Mouse (Mus musculus) myocyte (in vitro differentiated cells): ENCODE results near the gene Atp6v1g2. TPM values are rescaled to one million over a fixed set of nuclear protein-coding genes. Genes with fewer than 3 reads are reported as not detected.

Experiments
- H3K27me3 ChIP-seq: one replicate; pipeline ENCODE4 v1.6.1; 2011; ENCODE audit not compliant: control insufficient read depth, insufficient read depth, insufficient read length
- H3K36me3 ChIP-seq: one replicate; pipeline ENCODE4 v1.6.1; 2011; ENCODE audit not compliant: control insufficient read depth, insufficient read depth
- H3K4me2 ChIP-seq: one replicate; pipeline ENCODE4 v1.6.1; 2011; ENCODE audit warnings: low read depth, control low read depth
- H3K4me3 ChIP-seq: one replicate; pipeline ENCODE4 v1.5.1; 2011; ENCODE audit warnings: mild to moderate bottlenecking, control low read depth, moderate library complexity
- H3K79me2 ChIP-seq: one replicate; pipeline ENCODE4 v1.6.1; 2011; ENCODE audit not compliant: control insufficient read depth, insufficient read depth
- H3ac ChIP-seq: one replicate; pipeline ENCODE4 v1.6.1; 2011; ENCODE audit not compliant: control insufficient read depth, insufficient read length
- CEBPB ChIP-seq: IDR thresholded peaks from 2 replicates; pipeline ENCODE4 v1.6.1; 2011; ENCODE audit warnings: mild to moderate bottlenecking, moderate library complexity; ENCODE audit not compliant: poor library complexity, insufficient read depth, severe bottlenecking
- E2F4 ChIP-seq: IDR thresholded peaks from one replicate; pipeline ENCODE4 v1.6.1; 2011; ENCODE audit warnings: mild to moderate bottlenecking, control low read depth, moderate library complexity; ENCODE audit not compliant: insufficient read depth
- MAX ChIP-seq: IDR thresholded peaks from one replicate; pipeline ENCODE4 v1.6.1; 2011; ENCODE audit warnings: low read depth, mild to moderate bottlenecking, control low read depth
- MYOD1 ChIP-seq, 3 experiments: IDR thresholded peaks; one replicate each; pipeline ENCODE4 v1.6.1; 2011; ENCODE audit warnings: control low read depth in 2 of 3, low read depth in 2 of 3, mild to moderate bottlenecking in 2 of 3, moderate library complexity in 1 of 3; ENCODE audit not compliant: insufficient read length in 2 of 3, control insufficient read depth in 1 of 3
- MYOG ChIP-seq, 3 experiments: IDR thresholded peaks; one replicate each; pipeline ENCODE4 v1.6.1; 2011; ENCODE audit warnings: control low read depth in 2 of 3, low read depth in 2 of 3, mild to moderate bottlenecking in 2 of 3; ENCODE audit not compliant: insufficient read length in 2 of 3, control insufficient read depth in 1 of 3, insufficient read depth in 1 of 3
- POLR2A ChIP-seq: IDR thresholded peaks from one replicate; pipeline ENCODE4 v1.6.1; 2011; ENCODE audit warnings: low read depth, mild to moderate bottlenecking, control low read depth, moderate library complexity; ENCODE audit not compliant: insufficient read length
- POLR2AphosphoS2 ChIP-seq: IDR thresholded peaks from one replicate; pipeline ENCODE4 v1.6.1; 2011; ENCODE audit warnings: low read depth, control low read depth; ENCODE audit not compliant: insufficient read length
- REST ChIP-seq: IDR thresholded peaks from one replicate; pipeline ENCODE4 v1.6.1; 2011; ENCODE audit warnings: mild to moderate bottlenecking, control low read depth, moderate library complexity; ENCODE audit not compliant: insufficient read depth, insufficient read length
- SRF ChIP-seq: IDR thresholded peaks from one replicate; pipeline ENCODE4 v1.6.1; 2011; ENCODE audit warnings: low read depth; ENCODE audit not compliant: control insufficient read depth, insufficient read length
- TCF12 ChIP-seq: IDR thresholded peaks from one replicate; pipeline ENCODE4 v1.6.1; 2011; ENCODE audit warnings: mild to moderate bottlenecking, control low read depth; ENCODE audit not compliant: poor library complexity, insufficient read depth, severe bottlenecking
- TCF3 ChIP-seq: IDR thresholded peaks from one replicate; pipeline ENCODE4 v1.6.1; 2011; ENCODE audit warnings: low read depth, control low read depth; ENCODE audit not compliant: insufficient read length
- USF1 ChIP-seq: IDR thresholded peaks from one replicate; pipeline ENCODE4 v1.6.1; 2011; ENCODE audit warnings: low read depth, mild to moderate bottlenecking, control low read depth, moderate library complexity
- polyA plus RNA-seq: library from polyadenylated mRNA; unstranded; fragments of >200 nt; fragmentation: generic; extraction: Trizol; gene quantifications from one replicate; pipeline ENCODE4 v1.2.1, GENCODE M21; 2012; ENCODE audit warnings: missing spikeins

The Atp6v1g2 gene
- polyA plus RNA-seq, 1 experiment: 2.0 TPM

DNA sequence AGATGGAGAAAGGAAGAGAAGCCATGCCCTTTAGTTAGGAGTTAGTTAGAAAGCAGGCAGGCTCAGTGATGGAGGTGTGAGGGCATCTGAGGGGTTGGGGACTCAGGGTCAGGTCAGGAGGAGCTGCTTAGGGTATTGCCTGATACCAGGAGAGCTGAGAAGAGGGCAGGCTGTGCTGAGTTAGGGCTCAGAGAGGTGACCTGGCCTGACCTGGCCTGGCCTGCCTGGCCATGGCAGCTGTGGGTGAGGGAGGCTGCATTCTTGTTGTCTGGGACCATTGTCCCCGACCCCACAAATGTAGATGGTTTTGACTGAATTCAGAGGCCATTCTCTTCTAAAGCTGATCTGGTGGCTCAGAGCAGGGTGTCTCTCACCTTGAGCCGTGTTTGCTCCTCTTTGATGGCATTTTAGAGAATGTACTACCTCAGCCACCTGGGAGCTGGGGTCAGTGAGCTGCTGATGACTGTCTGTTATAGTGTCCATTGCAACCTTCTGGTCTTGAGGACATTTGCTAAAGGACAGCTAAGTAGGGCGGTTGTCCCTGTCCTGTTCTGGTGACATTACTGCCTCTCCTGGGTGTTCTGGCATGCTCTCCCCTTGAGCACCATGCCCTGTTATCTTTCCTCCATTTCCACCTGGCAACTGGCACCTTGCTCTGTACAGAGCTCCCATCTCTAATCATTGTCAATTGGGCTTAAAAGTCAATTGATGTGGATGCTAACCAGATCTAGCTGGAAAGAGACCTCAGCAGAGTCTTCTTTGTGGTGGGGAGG lies 17.1 kb downstream of the Atp6v1g2 start:
- Histone ChIP-seq H3K79me2 (peaks cover 22% of the 10 kb centered on the region), H3K4me3 (no peak overlapping the region), H3ac (no peak overlapping the region), H3K27me3 (no peaks in the 10 kb centered on the region), H3K4me2 (no peak overlapping the region), H3K36me3 (peaks cover 39% of the 10 kb centered on the region)
- TF ChIP-seq POLR2AphosphoS2 (peak; percentile 78), TCF12 (no peak), POLR2A (peak; percentile 60)

- Histone ChIP-seq H3K79me2 (peaks cover 15% of the 10 kb centered on the region), H3K4me3 (no peak overlapping the region), H3K27me3 (no peaks in the 10 kb centered on the region), H3K4me2 (no peak overlapping the region), H3K36me3 (peaks cover 33% of the 10 kb centered on the region), H3ac (no peak overlapping the region)
- TF ChIP-seq MYOG (IDR thresholded peaks at IDR 0.05; ENCODE audit: control insufficient read depth in 1 of 3, insufficient read depth in 1 of 3, insufficient read length in 2 of 3, low read depth in 2 of 3): no peak
- no peak for TF ChIP-seq E2F4
- TF ChIP-seq TCF12: no peak
- TF ChIP-seq POLR2AphosphoS2: no peak
- no peak for TF ChIP-seq REST
- no peak for TF ChIP-seq CEBPB
- no peak for TF ChIP-seq MAX
- no peak for TF ChIP-seq SRF
- TF ChIP-seq POLR2A: no peak
These were observed 17.8 kb downstream of the Atp6v1g2 start for GRCm38 (mm10) chr17:35251162-35251719.

GRCm38 (mm10) chr17:35251981-35252380 lies 18.5 kb downstream of the Atp6v1g2 start:
- H3K4me2 ChIP-seq: no peak overlapping the region
- H3K27me3 ChIP-seq: no peaks in the 10 kb centered on the region
- TF ChIP-seq MYOD1 (IDR thresholded peaks at IDR 0.05; ENCODE audit: control insufficient read depth in 1 of 3, insufficient read length in 2 of 3, low read depth in 2 of 3) (no peak), SRF (no peak), E2F4 (no peak), USF1 (no peak)
- peaks cover 7% of the 10 kb centered on the region for H3K79me2 ChIP-seq
- H3K36me3 ChIP-seq: peaks cover 26% of the 10 kb centered on the region
- no peak overlapping the region for H3K4me3 ChIP-seq
- H3ac ChIP-seq: no peak overlapping the region

DNA sequence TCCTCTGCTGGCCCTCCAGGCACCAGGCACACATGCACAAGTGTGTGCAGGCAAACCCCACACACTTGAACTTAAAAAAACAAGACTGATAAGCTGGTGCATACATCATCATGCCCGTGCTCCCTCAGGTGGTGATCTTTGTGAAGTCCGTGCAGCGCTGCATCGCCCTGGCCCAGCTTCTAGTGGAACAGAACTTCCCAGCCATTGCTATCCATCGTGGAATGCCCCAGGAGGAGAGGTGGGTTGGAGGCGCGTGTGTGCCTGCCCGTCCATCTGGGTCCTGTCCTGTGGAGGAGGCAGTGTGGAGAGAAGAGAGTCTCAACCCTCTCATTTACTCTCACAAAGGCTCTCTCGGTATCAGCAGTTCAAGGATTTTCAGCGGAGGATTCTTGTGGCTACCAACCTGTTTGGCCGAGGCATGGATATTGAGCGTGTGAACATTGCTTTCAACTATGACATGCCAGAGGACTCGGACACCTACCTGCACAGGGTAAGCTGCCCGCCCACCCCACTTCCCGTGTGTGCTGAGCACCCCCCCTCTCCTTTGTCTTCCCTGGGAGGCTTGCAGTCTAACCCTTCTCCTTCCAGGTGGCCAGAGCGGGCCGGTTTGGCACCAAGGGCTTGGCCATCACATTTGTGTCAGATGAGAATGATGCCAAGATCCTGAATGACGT lies 19.3 kb downstream of the Atp6v1g2 start:
- H3K4me2 ChIP-seq: no peak overlapping the region
- no peak for TF ChIP-seq REST
- peak; percentile 17 for TF ChIP-seq POLR2A
- TF ChIP-seq TCF12: no peak
- TF ChIP-seq SRF: no peak
- peak; percentile 72 for TF ChIP-seq POLR2AphosphoS2
- peaks cover 18% of the 10 kb centered on the region for H3K36me3 ChIP-seq
- H3K27me3 ChIP-seq: no peaks in the 10 kb centered on the region
- peaks cover 2% of the 10 kb centered on the region for H3K79me2 ChIP-seq
- H3K4me3 ChIP-seq: no peak overlapping the region
- no peak overlapping the region for H3ac ChIP-seq

DNA sequence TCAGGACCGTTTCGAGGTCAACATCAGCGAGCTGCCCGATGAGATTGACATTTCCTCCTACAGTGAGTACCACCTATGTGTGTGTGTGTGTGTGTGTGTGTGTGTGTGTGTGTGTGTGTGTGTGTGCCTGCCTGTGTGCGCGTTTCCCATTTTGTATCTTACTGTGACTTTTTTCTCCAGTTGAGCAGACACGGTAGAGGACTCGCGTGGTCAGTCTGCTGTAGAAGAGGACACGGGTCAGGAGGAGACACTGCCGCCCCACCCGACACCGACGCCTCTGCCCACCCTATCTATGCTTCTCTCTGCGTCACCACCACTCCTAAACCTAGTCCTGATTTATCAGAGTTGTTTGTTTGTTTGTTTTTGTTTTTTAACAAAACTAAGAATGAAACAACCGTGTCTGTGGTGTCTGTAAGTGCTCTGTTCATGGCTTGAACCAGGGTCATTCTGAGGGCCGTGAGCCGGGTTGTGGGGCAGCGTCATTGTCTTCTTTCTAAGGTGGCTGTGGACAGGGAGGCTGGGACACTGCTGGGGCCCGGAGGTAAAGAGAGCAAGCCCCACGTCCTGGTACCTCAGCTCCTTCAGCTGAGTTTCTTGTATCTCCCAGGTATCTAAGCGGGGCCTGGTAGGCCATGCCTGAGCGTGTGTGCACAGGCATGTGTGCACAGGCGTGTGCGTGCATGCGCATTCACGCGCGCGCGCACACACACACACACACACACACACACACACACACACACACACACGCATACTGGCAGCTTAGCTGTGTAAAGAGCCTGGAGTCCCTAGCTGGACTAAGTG lies 20.0 kb downstream of the Atp6v1g2 start:
- TF ChIP-seq TCF3 (no peak), SRF (no peak), POLR2A (peak; percentile 36), MAX (no peak), POLR2AphosphoS2 (peak; percentile 91), CEBPB (no peak)
- no peak overlapping the region for H3K4me2 ChIP-seq
- no peaks in the 10 kb centered on the region for H3K27me3 ChIP-seq
- peaks cover 16% of the 10 kb centered on the region for H3K36me3 ChIP-seq
- H3ac ChIP-seq: no peak overlapping the region
- no peaks in the 10 kb centered on the region for H3K79me2 ChIP-seq
- H3K4me3 ChIP-seq: no peak overlapping the region
